Mouse (Mus musculus) right cerebral cortex, postnatal 36 days (tissue): ENCODE data around the gene Slc19a3.
A peak's percentile ranks its signal among the peaks of the same experiment; 100 is the strongest.

ENCODE experiments used
- DNase-seq, 2 experiments: peaks; one replicate each; pipeline ENCODE4 v3.0.0; 2022; ENCODE audit warnings: low spot score in 2 of 2, mixed read lengths in 1 of 2

Gene Slc19a3

GRCm38 (mm10) chr1:83038109-83038672 lies at the start of gene Slc19a3:
Gene Slc19a3 (minus strand): TSS chr1:83038448.
- peak; percentile 16 for DNase-seq

- DNase-seq = no peak
Measured at GRCm38 (mm10) chr1:83084790-83085189, 46.5 kb upstream of the Slc19a3 start.

GRCm38 (mm10) chr1:83077016-83077415 lies 38.8 kb upstream of the Slc19a3 start:
- DNase-seq = no peak

GRCm38 (mm10) chr1:83076190-83076917 lies 38.1 kb upstream of the Slc19a3 start:
- no peak for DNase-seq

- no peak for DNase-seq
Measured at GRCm38 (mm10) chr1:83075526-83076189, 37.4 kb upstream of the Slc19a3 start.

GRCm38 (mm10) chr1:83067205-83067604 lies 29.0 kb upstream of the Slc19a3 start:
- DNase-seq = no peak

- DNase-seq = no peak
Measured at GRCm38 (mm10) chr1:83066577-83066976, 28.3 kb upstream of the Slc19a3 start.

GRCm38 (mm10) chr1:83064851-83065250 lies 26.6 kb upstream of the Slc19a3 start:
- no peak for DNase-seq

GRCm38 (mm10) chr1:83060643-83061042 lies 22.4 kb upstream of the Slc19a3 start, which contains the start of gene Krtap28-13:
Gene Krtap28-13 (plus strand): TSS chr1:83060930.
- no peak for DNase-seq

- DNase-seq = no peak
Measured at GRCm38 (mm10) chr1:83059278-83059677, 21.0 kb upstream of the Slc19a3 start, which contains the start of gene A030005K14Rik. Gene A030005K14Rik (minus strand): TSS chr1:83059378.

- no peak for DNase-seq
Measured at GRCm38 (mm10) chr1:83058481-83058880, 20.2 kb upstream of the Slc19a3 start.

- DNase-seq = no peak
Measured at GRCm38 (mm10) chr1:83044882-83045427, 6.7 kb upstream of the Slc19a3 start, which contains the start of gene Gm47969. Gene Gm47969 (plus strand): TSS chr1:83044932.

GRCm38 (mm10) chr1:83042380-83042779 lies 4.1 kb upstream of the Slc19a3 start, which contains the start of gene Krtap28-10:
Gene Krtap28-10 (minus strand): TSS chr1:83042480.
- no peak for DNase-seq

- no peak for DNase-seq
Measured at GRCm38 (mm10) chr1:83039080-83039479, 832 bp upstream of the Slc19a3 start.

GRCm38 (mm10) chr1:83036892-83037667 lies 1.2 kb downstream of the Slc19a3 start:
- no peak for DNase-seq

- DNase-seq = no peak
Measured at GRCm38 (mm10) chr1:83034509-83034908, 3.7 kb downstream of the Slc19a3 start.

GRCm38 (mm10) chr1:83032508-83032907 lies 5.7 kb downstream of the Slc19a3 start:
- DNase-seq = no peak

- DNase-seq = no peak
Measured at GRCm38 (mm10) chr1:83031950-83032349, 6.3 kb downstream of the Slc19a3 start.

GRCm38 (mm10) chr1:83016556-83016955 lies 21.7 kb downstream of the Slc19a3 start:
- DNase-seq = no peak

- no peak for DNase-seq
Measured at GRCm38 (mm10) chr1:83015329-83015879, 22.8 kb downstream of the Slc19a3 start.

- DNase-seq = no peak
Measured at GRCm38 (mm10) chr1:83014477-83014876, 23.8 kb downstream of the Slc19a3 start.
